Mouse (Mus musculus) midbrain, embryonic 10.5 days (tissue): ENCODE results near the gene Polr2a. TPM values are rescaled to one million over a fixed set of nuclear protein-coding genes. Genes with fewer than 3 reads are reported as not detected.
"Not testable (repeated sequence)": the region's sequence is repeated elsewhere in the genome, so short reads cannot be mapped to it uniquely, and the experiment has no call there.

Experiments used
- DNase-seq: peaks from one replicate; pipeline ENCODE4 v3.0.0-alpha.2; 2017; ENCODE audit warnings: low spot score
- H3K27ac ChIP-seq: fragments of 300-500 bp; sonication (generic); replicated peaks from 2 replicates; pipeline ENCODE4 v1.5.1; 2016; ENCODE audit warnings: mild to moderate bottlenecking
- H3K27me3 ChIP-seq: fragments of 300-500 bp; sonication (generic); 2 replicates; pipeline ENCODE4 v1.6.1; 2016; ENCODE audit warnings: low read depth, mild to moderate bottlenecking; ENCODE audit not compliant: poor library complexity, severe bottlenecking
- H3K36me3 ChIP-seq: fragments of 300-500 bp; sonication (generic); 2 replicates; pipeline ENCODE4 v1.6.1; 2016; ENCODE audit warnings: mild to moderate bottlenecking, moderate library complexity
- H3K4me1 ChIP-seq: fragments of 300-500 bp; sonication (generic); 2 replicates; pipeline ENCODE4 v1.6.1; 2016
- H3K4me3 ChIP-seq: fragments of 300-500 bp; sonication (generic); 2 replicates; pipeline ENCODE4 v1.5.1; 2016; ENCODE audit warnings: mild to moderate bottlenecking, moderate library complexity
- H3K9me3 ChIP-seq: fragments of 300-500 bp; sonication (generic); replicated peaks from 2 replicates; pipeline ENCODE4 v1.6.1; 2016; ENCODE audit warnings: mild to moderate bottlenecking
- WGBS: fragments of 180-500 bp; shearing (Covaris S2); methylation state at CpG from one replicate; pipeline ENCODE4 v1.1.7; 2016; 5-methylcytosine and 5-hydroxymethylcytosine counted together
- polyA plus RNA-seq: library from polyadenylated mRNA; unstranded; fragments of >200 nt; fragmentation: Nextera tagmentation; extraction: Ambion mirVana; gene quantifications from 2 replicates; pipeline ENCODE4 v1.2.1, GENCODE M21; 2016

Gene Polr2a
- polyA plus RNA-seq, 1 experiment from 2014 or later, result 25.6 TPM

GRCm38 (mm10) chr11:69707873-69708381 is 50.5 kb downstream of the Polr2a start:
- Histone ChIP-seq H3K4me1 (peaks cover 9% of the 10 kb centered on the region), H3K4me3 (no peak overlapping the region), H3K27me3 (no peaks in the 10 kb centered on the region), H3K36me3 (no peaks in the 10 kb centered on the region), H3K9me3 (no peaks in the 10 kb centered on the region), H3K27ac (no peak overlapping the region)
- 85% methylated on average over 4 of the region's 4 CpGs for whole genome bisulfite sequencing
- DNase-seq, result no peak

GRCm38 (mm10) chr11:69707480-69707847 is 51.0 kb downstream of the Polr2a start:
- Histone ChIP-seq H3K4me1 (peaks cover 9% of the 10 kb centered on the region), H3K4me3 (no peak overlapping the region), H3K27me3 (no peaks in the 10 kb centered on the region), H3K36me3 (no peaks in the 10 kb centered on the region), H3K27ac (no peak overlapping the region), H3K9me3 (no peaks in the 10 kb centered on the region)
- DNase-seq, result no peak
- 88% methylated on average over 4 of the region's 4 CpGs for WGBS

- Histone ChIP-seq H3K27ac (no peak overlapping the region), H3K4me1 (peaks cover 9% of the 10 kb centered on the region), H3K9me3 (no peaks in the 10 kb centered on the region), H3K4me3 (no peak overlapping the region), H3K27me3 (no peaks in the 10 kb centered on the region), H3K36me3 (no peaks in the 10 kb centered on the region)
- 61% methylated on average over 6 of the region's 6 CpGs for WGBS
- no peak for DNase-seq
These were observed 51.5 kb downstream of the Polr2a start for GRCm38 (mm10) chr11:69706775-69707479.

GRCm38 (mm10) chr11:69704613-69705010 is 53.8 kb downstream of the Polr2a start:
- 68% methylated on average over 2 of the region's 2 CpGs for WGBS
- peaks cover 4% of the 10 kb centered on the region for H3K4me1 ChIP-seq
- no peak for DNase-seq

GRCm38 (mm10) chr11:69703814-69704612 is 54.4 kb downstream of the Polr2a start:
- H3K36me3 ChIP-seq, result no peaks in the 10 kb centered on the region
- 75% methylated on average over 8 of the region's 8 CpGs for WGBS
- H3K27me3 ChIP-seq, result no peaks in the 10 kb centered on the region
- no peaks in the 10 kb centered on the region for H3K4me1 ChIP-seq
- no peak overlapping the region for H3K4me3 ChIP-seq
- no peak for DNase-seq
- H3K27ac ChIP-seq, result no peak overlapping the region
- H3K9me3 ChIP-seq, result no peaks in the 10 kb centered on the region

More at GRCm38 (mm10) chr11:69704613-69705010, 53.8 kb downstream of the Polr2a start:
- H3K9me3 ChIP-seq, result no peaks in the 10 kb centered on the region
- no peak overlapping the region for H3K4me3 ChIP-seq
- H3K27me3 ChIP-seq, result no peaks in the 10 kb centered on the region
- no peaks in the 10 kb centered on the region for H3K36me3 ChIP-seq
- no peak overlapping the region for H3K27ac ChIP-seq

GRCm38 (mm10) chr11:69703381-69703780 is 55.1 kb downstream of the Polr2a start:
- not testable (repeated sequence) for H3K9me3 ChIP-seq, H3K4me3 ChIP-seq, DNase-seq, H3K4me1 ChIP-seq, H3K36me3 ChIP-seq, H3K27ac ChIP-seq, H3K27me3 ChIP-seq
- 85% methylated on average over 3 of the region's 3 CpGs for WGBS

- WGBS, result 97% methylated on average over 10 of the region's 10 CpGs
- not testable (repeated sequence) for H3K9me3 ChIP-seq, H3K4me3 ChIP-seq, DNase-seq, H3K4me1 ChIP-seq, H3K27me3 ChIP-seq, H3K27ac ChIP-seq, H3K36me3 ChIP-seq
These were observed 55.6 kb downstream of the Polr2a start for GRCm38 (mm10) chr11:69702886-69703285.

GRCm38 (mm10) chr11:69699595-69699994 is 58.8 kb downstream of the Polr2a start:
- WGBS, result 77% methylated on average over 1 of the region's 1 CpGs
- Histone ChIP-seq H3K27ac (no peak overlapping the region), H3K27me3 (peaks cover 10% of the 10 kb centered on the region; the same call in 1 of the 2 replicates), H3K4me3 (no peak overlapping the region), H3K36me3 (no peaks in the 10 kb centered on the region), H3K4me1 (peaks cover 14% of the 10 kb centered on the region), H3K9me3 (no peaks in the 10 kb centered on the region)
- no peak for DNase-seq

GRCm38 (mm10) chr11:69698574-69698973 is 59.9 kb downstream of the Polr2a start:
- DNase-seq, result no peak
- H3K27me3 ChIP-seq, result peaks cover 13% of the 10 kb centered on the region; the same call in 1 of the 2 replicates
- peaks cover 14% of the 10 kb centered on the region for H3K4me1 ChIP-seq
- no peaks in the 10 kb centered on the region for H3K9me3 ChIP-seq
- no peaks in the 10 kb centered on the region for H3K36me3 ChIP-seq
- no peak overlapping the region for H3K27ac ChIP-seq
- WGBS, result 70% methylated on average over 5 of the region's 5 CpGs
- H3K4me3 ChIP-seq, result no peak overlapping the region

GRCm38 (mm10) chr11:69697396-69697795 is 61.0 kb downstream of the Polr2a start:
- DNase-seq, result no peak
- no peak overlapping the region for H3K4me3 ChIP-seq
- no peaks in the 10 kb centered on the region for H3K36me3 ChIP-seq
- peaks cover 14% of the 10 kb centered on the region for H3K4me1 ChIP-seq
- no peaks in the 10 kb centered on the region for H3K9me3 ChIP-seq
- peaks cover 13% of the 10 kb centered on the region; the same call in 1 of the 2 replicates for H3K27me3 ChIP-seq
- WGBS, result 93% methylated on average over 3 of the region's 3 CpGs
- no peak overlapping the region for H3K27ac ChIP-seq

- WGBS, result 2% methylated on average over 41 of the region's 41 CpGs
- Histone ChIP-seq H3K9me3 (no peaks in the 10 kb centered on the region), H3K4me3 (peak within 1 kb of the TSS; percentile 68), H3K27me3 (peaks cover 13% of the 10 kb centered on the region; the same call in 1 of the 2 replicates), H3K27ac (peak within 1 kb of the TSS; percentile 87), H3K4me1 (peaks cover 14% of the 10 kb centered on the region), H3K36me3 (no peaks in the 10 kb centered on the region)
- peak; percentile 61 for DNase-seq
These were observed 62.9 kb downstream of the Polr2a start, which contains the start of the genes Tnfsf12 and Tnfsfm13 for GRCm38 (mm10) chr11:69695361-69696181. Tnfsf12 (minus strand) TSS chr11:69695849. Tnfsfm13 (minus strand) TSS chr11:69696098.

GRCm38 (mm10) chr11:69695046-69695360 is 63.4 kb downstream of the Polr2a start:
- no peaks in the 10 kb centered on the region for H3K36me3 ChIP-seq
- H3K4me3 ChIP-seq, result peak overlapping the region; percentile 68
- DNase-seq, result no peak
- WGBS, result 29% methylated on average over 6 of the region's 6 CpGs
- H3K27me3 ChIP-seq, result peaks cover 13% of the 10 kb centered on the region; the same call in 1 of the 2 replicates
- H3K4me1 ChIP-seq, result peaks cover 14% of the 10 kb centered on the region
- no peaks in the 10 kb centered on the region for H3K9me3 ChIP-seq
- H3K27ac ChIP-seq, result peak overlapping the region; percentile 87; the same call in 1 of the 2 replicates
